Mouse (Mus musculus): ENCODE measurements around the gene Nkrf.

DNA sequence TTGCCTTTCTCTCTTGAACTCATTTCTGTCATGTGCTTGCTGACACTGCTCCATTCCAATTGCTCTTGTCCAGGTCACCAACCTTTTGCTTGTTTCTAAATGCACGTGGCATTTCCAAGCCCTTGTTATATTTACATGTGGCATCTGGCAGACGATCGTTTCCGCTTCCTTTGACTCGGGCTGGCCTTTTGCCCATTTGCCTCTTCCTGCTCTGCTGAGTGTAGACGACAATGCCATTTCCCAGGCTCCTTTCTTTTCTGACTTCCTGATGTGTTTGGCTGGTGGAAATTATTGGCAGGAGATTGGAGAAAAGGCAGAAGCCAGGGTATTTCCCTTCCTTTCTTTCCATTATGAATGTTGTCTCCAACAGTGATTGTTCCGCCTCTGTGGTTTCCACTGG, 63.3 kb downstream of the Nkrf start:
- TF ChIP-seq GATA1 (IDR thresholded peaks at IDR 0.05; ENCODE audit: low read length), result no peak
- TF ChIP-seq TAL1 (IDR thresholded peaks at IDR 0.05; ENCODE audit: low read length), result no peak
